Mouse (Mus musculus) hindbrain, embryonic 15.5 days (tissue): Measurements from ENCODE around the gene Mgmt. TPM values are rescaled to one million over a fixed set of nuclear protein-coding genes. Genes with fewer than 3 reads are reported as not detected.

Source experiments
- ATAC-seq: fragments of 200-750 bp; cut with Nextera tagmentation; 2 replicates; pipeline ENCODE4 v1.8.0; 2017; ENCODE audit warnings: low read depth, moderate number of reproducible peaks, moderate TSS enrichment; ENCODE audit not compliant: low FRiP score
- H3K27ac ChIP-seq: fragments of 300-500 bp; sonication (generic); replicated peaks from 2 replicates; pipeline ENCODE4 v1.5.1; 2015; ENCODE audit warnings: mild to moderate bottlenecking, inconsistent platforms
- H3K27me3 ChIP-seq: fragments of 300-500 bp; sonication (generic); 2 replicates; pipeline ENCODE4 v1.6.1; 2015; ENCODE audit warnings: control low read depth, inconsistent platforms
- H3K36me3 ChIP-seq: fragments of 300-500 bp; sonication (generic); 2 replicates; pipeline ENCODE4 v1.6.1; 2015; ENCODE audit warnings: control low read depth, inconsistent platforms
- H3K4me1 ChIP-seq: fragments of 300-500 bp; sonication (generic); replicated peaks from 2 replicates; pipeline ENCODE4 v1.6.1; 2015; ENCODE audit warnings: control low read depth, inconsistent platforms
- H3K4me2 ChIP-seq: fragments of 300-500 bp; sonication (generic); 2 replicates; pipeline ENCODE4 v1.6.1; 2015; ENCODE audit warnings: moderate library complexity, mild to moderate bottlenecking, inconsistent platforms
- H3K4me3 ChIP-seq: fragments of 300-500 bp; sonication (generic); 2 replicates; pipeline ENCODE4 v1.5.1; 2015; ENCODE audit warnings: mild to moderate bottlenecking, inconsistent platforms
- H3K9ac ChIP-seq: fragments of 300-500 bp; sonication (generic); 2 replicates; pipeline ENCODE4 v1.6.1; 2015; ENCODE audit warnings: inconsistent platforms
- H3K9me3 ChIP-seq: fragments of 300-500 bp; sonication (generic); 2 replicates; pipeline ENCODE4 v1.6.1; 2016; ENCODE audit warnings: control low read depth, inconsistent platforms
- WGBS: fragments of 180-500 bp; shearing (Covaris S2); methylation state at CpG from one replicate; pipeline ENCODE4 v1.1.7; 2015; 5-methylcytosine and 5-hydroxymethylcytosine counted together
- polyA plus RNA-seq: library from polyadenylated mRNA; unstranded; fragments of >200 nt; fragmentation: Nextera tagmentation; extraction: Ambion mirVana; gene quantifications from 2 replicates; pipeline ENCODE4 v1.2.1, GENCODE M21; 2015

Mgmt gene
- polyA plus RNA-seq, 1 experiment from 2014 or later, result 1.5 TPM

GRCm38 (mm10) chr7:137009732-137010275 is 115.4 kb downstream of the Mgmt start:
- Histone ChIP-seq H3K4me3 (no peak overlapping the region), H3K9ac (no peak overlapping the region), H3K9me3 (no peaks in the 10 kb centered on the region), H3K4me1 (peaks cover 9% of the 10 kb centered on the region; the same call in 1 of the 2 replicates), H3K27ac (no peak overlapping the region), H3K27me3 (no peaks in the 10 kb centered on the region), H3K36me3 (no peaks in the 10 kb centered on the region), H3K4me2 (no peak overlapping the region)
- 68% methylated on average over 19 of the region's 19 CpGs for WGBS
- no peak for ATAC-seq

GRCm38 (mm10) chr7:137010451-137010850 is 116.0 kb downstream of the Mgmt start:
- no peak overlapping the region for H3K9ac ChIP-seq
- peaks cover 5% of the 10 kb centered on the region; the same call in 1 of the 2 replicates for H3K4me1 ChIP-seq
- 83% methylated on average over 2 of the region's 2 CpGs for WGBS
- no peaks in the 10 kb centered on the region for H3K9me3 ChIP-seq
- H3K27me3 ChIP-seq, result no peaks in the 10 kb centered on the region
- H3K4me2 ChIP-seq, result no peak overlapping the region
- no peaks in the 10 kb centered on the region for H3K36me3 ChIP-seq
- no peak overlapping the region for H3K27ac ChIP-seq
- ATAC-seq, result no peak
- H3K4me3 ChIP-seq, result no peak overlapping the region

GRCm38 (mm10) chr7:137012687-137013086 is 118.3 kb downstream of the Mgmt start:
- 68% methylated on average over 8 of the region's 8 CpGs for WGBS
- Histone ChIP-seq H3K9me3 (no peaks in the 10 kb centered on the region), H3K36me3 (no peaks in the 10 kb centered on the region), H3K27me3 (no peaks in the 10 kb centered on the region), H3K4me1 (0 out of 2 replicates have a peak, but pooled peaks cover 3% of the 10 kb centered on the region), H3K4me3 (no peak overlapping the region), H3K27ac (no peak overlapping the region), H3K4me2 (no peak overlapping the region), H3K9ac (no peak overlapping the region)
- no peak for ATAC-seq

- Histone ChIP-seq H3K4me2 (no peak overlapping the region), H3K9me3 (no peaks in the 10 kb centered on the region), H3K4me3 (no peak overlapping the region), H3K27ac (no peak overlapping the region), H3K27me3 (no peaks in the 10 kb centered on the region), H3K4me1 (0 out of 2 replicates have a peak, but pooled peaks cover 3% of the 10 kb centered on the region), H3K9ac (no peak overlapping the region), H3K36me3 (no peaks in the 10 kb centered on the region)
- ATAC-seq, result no peak
- 61% methylated on average over 3 of the region's 3 CpGs for WGBS
These were observed 119.0 kb downstream of the Mgmt start for GRCm38 (mm10) chr7:137013433-137013832.

GRCm38 (mm10) chr7:137018614-137019013 is 124.2 kb downstream of the Mgmt start:
- no peaks in the 10 kb centered on the region for H3K4me1 ChIP-seq
- H3K9me3 ChIP-seq, result no peaks in the 10 kb centered on the region
- H3K27me3 ChIP-seq, result no peaks in the 10 kb centered on the region
- H3K4me2 ChIP-seq, result no peak overlapping the region
- no peaks in the 10 kb centered on the region for H3K36me3 ChIP-seq
- WGBS, result 92% methylated on average over 5 of the region's 5 CpGs
- H3K27ac ChIP-seq, result no peak overlapping the region
- H3K4me3 ChIP-seq, result no peak overlapping the region
- ATAC-seq, result no peak
- no peak overlapping the region for H3K9ac ChIP-seq

- no peaks in the 10 kb centered on the region for H3K36me3 ChIP-seq
- H3K4me1 ChIP-seq, result no peaks in the 10 kb centered on the region
- H3K27me3 ChIP-seq, result no peaks in the 10 kb centered on the region
- 78% methylated on average over 6 of the region's 6 CpGs for WGBS
- no peak overlapping the region for H3K27ac ChIP-seq
- H3K9me3 ChIP-seq, result no peaks in the 10 kb centered on the region
- H3K4me3 ChIP-seq, result no peak overlapping the region
- H3K9ac ChIP-seq, result no peak overlapping the region
- no peak overlapping the region for H3K4me2 ChIP-seq
- no peak for ATAC-seq
These were observed 125.8 kb downstream of the Mgmt start for GRCm38 (mm10) chr7:137020195-137020594.

- no peaks in the 10 kb centered on the region for H3K36me3 ChIP-seq
- H3K4me1 ChIP-seq, result 0 out of 2 replicates have a peak, but pooled peaks cover 2% of the 10 kb centered on the region
- H3K9ac ChIP-seq, result no peak overlapping the region
- no peak overlapping the region for H3K4me2 ChIP-seq
- H3K27ac ChIP-seq, result no peak overlapping the region
- H3K27me3 ChIP-seq, result no peaks in the 10 kb centered on the region
- no peak overlapping the region for H3K4me3 ChIP-seq
- no peaks in the 10 kb centered on the region for H3K9me3 ChIP-seq
- WGBS, result 78% methylated on average over 4 of the region's 4 CpGs
- no peak for ATAC-seq
These were observed 136.4 kb downstream of the Mgmt start for GRCm38 (mm10) chr7:137030789-137031188.

GRCm38 (mm10) chr7:137033177-137033576 is 138.8 kb downstream of the Mgmt start:
- ATAC-seq, result no peak
- Histone ChIP-seq H3K36me3 (no peaks in the 10 kb centered on the region), H3K4me2 (no peak overlapping the region), H3K9me3 (no peaks in the 10 kb centered on the region), H3K27ac (no peak overlapping the region), H3K4me3 (no peak overlapping the region), H3K4me1 (peaks cover 13% of the 10 kb centered on the region; the same call in 1 of the 2 replicates), H3K9ac (no peak overlapping the region), H3K27me3 (no peaks in the 10 kb centered on the region)
- 93% methylated on average over 12 of the region's 12 CpGs for WGBS

- no peak overlapping the region for H3K4me3 ChIP-seq
- WGBS, result 84% methylated on average over 3 of the region's 3 CpGs
- H3K27ac ChIP-seq, result no peak overlapping the region
These were observed 140.6 kb downstream of the Mgmt start for GRCm38 (mm10) chr7:137034986-137035385.

GRCm38 (mm10) chr7:137035916-137036315 is 141.5 kb downstream of the Mgmt start:
- Histone ChIP-seq H3K4me1 (peaks cover 36% of the 10 kb centered on the region), H3K9ac (no peak overlapping the region), H3K4me3 (no peak overlapping the region), H3K36me3 (no peaks in the 10 kb centered on the region), H3K4me2 (no peak overlapping the region), H3K27me3 (no peaks in the 10 kb centered on the region), H3K9me3 (no peaks in the 10 kb centered on the region), H3K27ac (no peak overlapping the region)
- ATAC-seq, result no peak
- 47% methylated on average over 5 of the region's 5 CpGs for WGBS

More at GRCm38 (mm10) chr7:137034986-137035385, 140.6 kb downstream of the Mgmt start:
- Histone ChIP-seq H3K4me1 (peaks cover 27% of the 10 kb centered on the region), H3K36me3 (no peaks in the 10 kb centered on the region), H3K27me3 (no peaks in the 10 kb centered on the region), H3K9me3 (no peaks in the 10 kb centered on the region), H3K9ac (no peak overlapping the region), H3K4me2 (no peak overlapping the region)
- ATAC-seq, result no peak

- no peaks in the 10 kb centered on the region for H3K27me3 ChIP-seq
- H3K4me3 ChIP-seq, result no peak overlapping the region
- no peak overlapping the region for H3K9ac ChIP-seq
- WGBS, result 90% methylated on average over 4 of the region's 4 CpGs
- no peaks in the 10 kb centered on the region for H3K9me3 ChIP-seq
- H3K4me1 ChIP-seq, result peaks cover 40% of the 10 kb centered on the region
- no peak overlapping the region for H3K27ac ChIP-seq
- ATAC-seq, result no peak
- no peaks in the 10 kb centered on the region for H3K36me3 ChIP-seq
- H3K4me2 ChIP-seq, result no peak overlapping the region
These were observed 143.1 kb downstream of the Mgmt start for GRCm38 (mm10) chr7:137037471-137037870.

GRCm38 (mm10) chr7:137037872-137038271 is 143.5 kb downstream of the Mgmt start:
- Histone ChIP-seq H3K27me3 (no peaks in the 10 kb centered on the region), H3K9me3 (no peaks in the 10 kb centered on the region), H3K4me3 (no peak overlapping the region), H3K27ac (no peak overlapping the region), H3K4me1 (peaks cover 40% of the 10 kb centered on the region), H3K4me2 (no peak overlapping the region), H3K36me3 (no peaks in the 10 kb centered on the region), H3K9ac (no peak overlapping the region)
- ATAC-seq, result no peak
- 61% methylated on average over 5 of the region's 5 CpGs for WGBS
